In the genomic region with DNA sequence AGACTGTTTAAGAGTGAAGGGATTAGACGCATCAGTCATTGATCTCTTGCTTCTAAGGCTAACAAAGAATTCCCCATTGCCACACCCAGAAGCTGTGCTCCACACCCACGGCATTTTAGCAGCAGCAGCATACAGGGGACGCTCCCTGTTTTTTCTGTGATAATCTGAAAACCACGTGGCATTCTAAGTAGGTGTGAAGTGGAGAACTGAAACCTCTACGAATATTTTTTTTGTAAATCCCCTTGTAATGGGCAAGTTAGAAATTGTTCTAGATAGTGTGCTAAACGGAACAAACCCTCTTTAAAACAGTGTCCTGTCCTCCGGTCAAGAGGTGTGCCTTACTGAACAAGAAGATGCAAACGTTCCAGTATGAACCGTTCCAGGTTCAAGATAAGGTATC, we compare ENCODE assay signal across 22 mouse cellular contexts.
"Had no signal": no experiment of that assay in that cellular context is flagged by ENCODE, and none has a peak within 500 bp of the region (broad histone marks: within the 10 kb centered on the region; RNA-seq: fewer than 3 reads in every experiment).

No protein-coding gene starts in this region.

- H3K4me2 ChIP-seq: heart, embryonic 12.5 days; hindbrain, embryonic 12.5 days; hindbrain, embryonic 14.5 days; intestine, embryonic 15.5 days; limb, embryonic 13.5 days; limb, embryonic 15.5 days; liver, embryonic 12.5 days had no signal

- H3K36me3 ChIP-seq: heart, embryonic 10.5 days; heart, embryonic 12.5 days; hindbrain, embryonic 10.5 days; hindbrain, embryonic 12.5 days; intestine, embryonic 15.5 days; limb, embryonic 13.5 days; limb, embryonic 15.5 days; liver, embryonic 12.5 days had no signal

- H3K27me3 ChIP-seq: heart, embryonic 12.5 days; hindbrain, embryonic 12.5 days; intestine, embryonic 15.5 days; limb, embryonic 13.5 days; limb, embryonic 15.5 days; liver, embryonic 12.5 days had no signal

- DNase-seq: gastrocnemius, adult 2 months; gastrocnemius, postnatal 10 days; gastrocnemius, postnatal 25 days; heart, adult 18-20 months; heart, postnatal 10 days; heart, postnatal 4 days; kidney, adult 18-20 months; kidney, adult 8-10 months; kidney, postnatal 14 days; kidney, postnatal 36 days; layer of hippocampus, adult 9-11 months; layer of hippocampus, postnatal 36 days; left cerebral cortex, postnatal 4 days had no signal

- H3K27ac ChIP-seq: gastrocnemius, adult 2 months; heart, embryonic 10.5 days; hindbrain, embryonic 10.5 days; hindbrain, embryonic 12.5 days; hindbrain, embryonic 14.5 days; intestine, embryonic 15.5 days; limb, embryonic 13.5 days; limb, embryonic 15.5 days; liver, embryonic 12.5 days had no signal

- H3K4me3 ChIP-seq: gastrocnemius, adult 2 months; heart, embryonic 10.5 days; heart, embryonic 12.5 days; hindbrain, embryonic 10.5 days; hindbrain, embryonic 12.5 days; intestine, embryonic 15.5 days; limb, embryonic 13.5 days; limb, embryonic 15.5 days; liver, embryonic 12.5 days had no signal

- H3K9me3 ChIP-seq: heart, embryonic 10.5 days; heart, embryonic 12.5 days; hindbrain, embryonic 10.5 days; hindbrain, embryonic 12.5 days; intestine, embryonic 15.5 days; limb, embryonic 13.5 days; limb, embryonic 15.5 days; liver, embryonic 12.5 days had no signal

- H3K9ac ChIP-seq: heart, embryonic 12.5 days; hindbrain, embryonic 12.5 days; hindbrain, embryonic 14.5 days; intestine, embryonic 15.5 days; limb, embryonic 13.5 days; limb, embryonic 15.5 days; liver, embryonic 12.5 days had no signal

- H3K4me1 ChIP-seq: heart, embryonic 12.5 days; hindbrain, embryonic 10.5 days; hindbrain, embryonic 12.5 days; intestine, embryonic 15.5 days; limb, embryonic 15.5 days; liver, embryonic 12.5 days had no signal
